Mouse (Mus musculus): ENCODE data around the gene Nos1ap. TPM values are rescaled to one million over a fixed set of nuclear protein-coding genes. Genes with fewer than 3 reads are reported as not detected.

Nos1ap gene
- 11.1 and 11.7 TPM in 2 replicates for polyA plus RNA-seq (2015; fragmentation: Nextera tagmentation; extraction: Ambion mirVana)

- peak within 1 kb of the TSS; percentile 36; the same call in 1 of the 2 replicates for H3K27ac ChIP-seq
- ATAC-seq: peak; percentile 98
- 0% methylated on average over 99 of the region's 106 CpGs for WGBS
Measured at GRCm38 (mm10) chr1:170589219-170590040, at the start of gene Nos1ap. Nos1ap (minus strand) TSS chr1:170589861.

GRCm38 (mm10) chr1:170638941-170639340, 49.3 kb upstream of the Nos1ap start:
- Histone ChIP-seq H3K36me3 (no peaks in the 10 kb centered on the region), H3K4me2 (replicated peaks) (no peak overlapping the region), H3K9me3 (no peaks in the 10 kb centered on the region), H3K27ac (no peak overlapping the region), H3K4me3 (replicated peaks) (no peak overlapping the region), H3K9ac (no peak overlapping the region), H3K4me1 (replicated peaks) (no peaks in the 10 kb centered on the region), H3K27me3 (replicated peaks) (no peaks in the 10 kb centered on the region)
- no peak for ATAC-seq
- WGBS: 79% methylated on average over 7 of the region's 7 CpGs

More at GRCm38 (mm10) chr1:170589219-170590040, at the start of gene Nos1ap:
- Histone ChIP-seq H3K9ac (peak within 1 kb of the TSS; percentile 87), H3K27me3 (replicated peaks) (no peaks in the 10 kb centered on the region), H3K36me3 (no peaks in the 10 kb centered on the region), H3K4me2 (replicated peaks) (peak within 1 kb of the TSS; percentile 96), H3K9me3 (no peaks in the 10 kb centered on the region), H3K4me3 (replicated peaks) (peak within 1 kb of the TSS; percentile 90), H3K4me1 (replicated peaks) (peaks cover 8% of the 10 kb centered on the region)

- H3K9me3 ChIP-seq: no peaks in the 10 kb centered on the region
- no peaks in the 10 kb centered on the region for H3K27me3 ChIP-seq (replicated peaks)
- no peaks in the 10 kb centered on the region for H3K4me1 ChIP-seq (replicated peaks)
- 68% methylated on average over 4 of the region's 4 CpGs for WGBS
- H3K27ac ChIP-seq: no peak overlapping the region
- H3K36me3 ChIP-seq: no peaks in the 10 kb centered on the region
- no peak for ATAC-seq
- H3K4me2 ChIP-seq (replicated peaks): no peak overlapping the region
- H3K4me3 ChIP-seq (replicated peaks): no peak overlapping the region
- no peak overlapping the region for H3K9ac ChIP-seq
Measured at GRCm38 (mm10) chr1:170632856-170633255, 43.2 kb upstream of the Nos1ap start.

GRCm38 (mm10) chr1:170632385-170632784, 42.7 kb upstream of the Nos1ap start:
- 14% methylated on average over 3 of the region's 3 CpGs for WGBS
- Histone ChIP-seq H3K9ac (no peak overlapping the region), H3K36me3 (no peaks in the 10 kb centered on the region), H3K4me2 (replicated peaks) (no peak overlapping the region), H3K4me1 (replicated peaks) (no peaks in the 10 kb centered on the region), H3K27me3 (replicated peaks) (no peaks in the 10 kb centered on the region), H3K27ac (no peak overlapping the region), H3K9me3 (no peaks in the 10 kb centered on the region), H3K4me3 (replicated peaks) (no peak overlapping the region)
- peak; percentile 66 for ATAC-seq

- ATAC-seq: no peak
- no peaks in the 10 kb centered on the region for H3K27me3 ChIP-seq (replicated peaks)
- no peaks in the 10 kb centered on the region for H3K9me3 ChIP-seq
- no peak overlapping the region for H3K27ac ChIP-seq
- no peak overlapping the region for H3K4me2 ChIP-seq (replicated peaks)
- no peak overlapping the region for H3K9ac ChIP-seq
- H3K4me3 ChIP-seq (replicated peaks): no peak overlapping the region
- H3K4me1 ChIP-seq (replicated peaks): no peaks in the 10 kb centered on the region
- H3K36me3 ChIP-seq: no peaks in the 10 kb centered on the region
- 93% methylated on average over 5 of the region's 5 CpGs for WGBS
Measured at GRCm38 (mm10) chr1:170631571-170631970, 41.9 kb upstream of the Nos1ap start.

GRCm38 (mm10) chr1:170630489-170630888, 40.8 kb upstream of the Nos1ap start:
- no peak overlapping the region for H3K27ac ChIP-seq
- no peak overlapping the region for H3K4me3 ChIP-seq (replicated peaks)
- no peaks in the 10 kb centered on the region for H3K9me3 ChIP-seq
- no peak overlapping the region for H3K9ac ChIP-seq
- no peak overlapping the region for H3K4me2 ChIP-seq (replicated peaks)
- no peaks in the 10 kb centered on the region for H3K4me1 ChIP-seq (replicated peaks)
- 87% methylated on average over 4 of the region's 4 CpGs for WGBS
- H3K27me3 ChIP-seq (replicated peaks): no peaks in the 10 kb centered on the region
- no peak for ATAC-seq
- no peaks in the 10 kb centered on the region for H3K36me3 ChIP-seq

GRCm38 (mm10) chr1:170623432-170623831, 33.8 kb upstream of the Nos1ap start:
- Histone ChIP-seq H3K4me1 (replicated peaks) (no peaks in the 10 kb centered on the region), H3K4me2 (replicated peaks) (no peak overlapping the region), H3K9me3 (no peaks in the 10 kb centered on the region), H3K36me3 (no peaks in the 10 kb centered on the region), H3K4me3 (replicated peaks) (no peak overlapping the region), H3K27ac (no peak overlapping the region), H3K27me3 (replicated peaks) (no peaks in the 10 kb centered on the region), H3K9ac (no peak overlapping the region)
- no peak for ATAC-seq
- 92% methylated on average over 1 of the region's 1 CpGs for WGBS

GRCm38 (mm10) chr1:170622934-170623333, 33.3 kb upstream of the Nos1ap start:
- no peak overlapping the region for H3K9ac ChIP-seq
- no peaks in the 10 kb centered on the region for H3K27me3 ChIP-seq (replicated peaks)
- WGBS: 45% methylated on average over 5 of the region's 5 CpGs
- no peaks in the 10 kb centered on the region for H3K4me1 ChIP-seq (replicated peaks)
- no peak overlapping the region for H3K27ac ChIP-seq
- H3K4me2 ChIP-seq (replicated peaks): no peak overlapping the region
- H3K36me3 ChIP-seq: no peaks in the 10 kb centered on the region
- no peak overlapping the region for H3K4me3 ChIP-seq (replicated peaks)
- peak; percentile 82 for ATAC-seq
- H3K9me3 ChIP-seq: no peaks in the 10 kb centered on the region

GRCm38 (mm10) chr1:170619686-170620374, 30.2 kb upstream of the Nos1ap start:
- Histone ChIP-seq H3K4me1 (replicated peaks) (no peaks in the 10 kb centered on the region), H3K27me3 (replicated peaks) (no peaks in the 10 kb centered on the region), H3K9ac (no peak overlapping the region), H3K36me3 (no peaks in the 10 kb centered on the region), H3K9me3 (no peaks in the 10 kb centered on the region), H3K4me2 (replicated peaks) (no peak overlapping the region), H3K27ac (no peak overlapping the region), H3K4me3 (replicated peaks) (no peak overlapping the region)
- ATAC-seq: no peak
- 75% methylated on average over 2 of the region's 2 CpGs for WGBS

GRCm38 (mm10) chr1:170612968-170613872, 23.6 kb upstream of the Nos1ap start:
- Histone ChIP-seq H3K9me3 (no peaks in the 10 kb centered on the region), H3K27ac (no peak overlapping the region), H3K4me2 (replicated peaks) (no peak overlapping the region), H3K27me3 (replicated peaks) (no peaks in the 10 kb centered on the region), H3K9ac (no peak overlapping the region), H3K4me3 (replicated peaks) (no peak overlapping the region), H3K4me1 (replicated peaks) (no peaks in the 10 kb centered on the region), H3K36me3 (no peaks in the 10 kb centered on the region)
- ATAC-seq: peak; percentile 86
- 58% methylated on average over 18 of the region's 18 CpGs for WGBS

GRCm38 (mm10) chr1:170611631-170612030, 22.0 kb upstream of the Nos1ap start:
- ATAC-seq: no peak

GRCm38 (mm10) chr1:170610695-170611094, 21.0 kb upstream of the Nos1ap start:
- no peak overlapping the region for H3K4me3 ChIP-seq (replicated peaks)
- H3K9me3 ChIP-seq: no peaks in the 10 kb centered on the region
- H3K36me3 ChIP-seq: no peaks in the 10 kb centered on the region
- no peak overlapping the region for H3K4me2 ChIP-seq (replicated peaks)
- ATAC-seq: no peak
- H3K27ac ChIP-seq: no peak overlapping the region
- no peak overlapping the region for H3K9ac ChIP-seq
- H3K27me3 ChIP-seq (replicated peaks): no peaks in the 10 kb centered on the region
- no peaks in the 10 kb centered on the region for H3K4me1 ChIP-seq (replicated peaks)
- 94% methylated on average over 3 of the region's 3 CpGs for WGBS

More at GRCm38 (mm10) chr1:170611631-170612030, 22.0 kb upstream of the Nos1ap start:
- Histone ChIP-seq H3K9ac (no peak overlapping the region), H3K4me2 (replicated peaks) (no peak overlapping the region), H3K4me3 (replicated peaks) (no peak overlapping the region), H3K27me3 (replicated peaks) (no peaks in the 10 kb centered on the region), H3K27ac (no peak overlapping the region), H3K36me3 (no peaks in the 10 kb centered on the region), H3K4me1 (replicated peaks) (no peaks in the 10 kb centered on the region), H3K9me3 (no peaks in the 10 kb centered on the region)
- 90% methylated on average over 3 of the region's 3 CpGs for WGBS
